Mouse (Mus musculus): Measurements from ENCODE around the gene Gal3st3. TPM values are rescaled to one million over a fixed set of nuclear protein-coding genes. Genes with fewer than 3 reads are reported as not detected.
"Not testable (repeated sequence)": the region's sequence is repeated elsewhere in the genome, so short reads cannot be mapped to it uniquely, and the experiment has no call there.

Gene Gal3st3
- total RNA-seq, 2 experiments from 2014 or later: 114 to 129 TPM

- DNase-seq (ENCODE audit: extremely low spot score in 1 of 2, low spot score in 1 of 2): no peak
Observed at GRCm38 (mm10) chr19:5306279-5306678, 8.1 kb downstream of the Gal3st3 start.

GRCm38 (mm10) chr19:5306968-5307734, 9.0 kb downstream of the Gal3st3 start:
- no peak for DNase-seq (ENCODE audit: extremely low spot score in 1 of 2, low spot score in 1 of 2)

- DNase-seq (ENCODE audit: extremely low spot score in 1 of 2, low spot score in 1 of 2): no peak
Observed at GRCm38 (mm10) chr19:5309025-5309424, 10.9 kb downstream of the Gal3st3 start.

- no peak for DNase-seq (ENCODE audit: extremely low spot score in 1 of 2, low spot score in 1 of 2)
Observed at GRCm38 (mm10) chr19:5313189-5313588, 15.1 kb downstream of the Gal3st3 start.

GRCm38 (mm10) chr19:5323801-5324200, 25.7 kb downstream of the Gal3st3 start:
- DNase-seq (ENCODE audit: extremely low spot score in 1 of 2, low spot score in 1 of 2): no peak

- no peak for DNase-seq (ENCODE audit: extremely low spot score in 1 of 2, low spot score in 1 of 2)
Observed at GRCm38 (mm10) chr19:5327970-5328369, 29.8 kb downstream of the Gal3st3 start.

GRCm38 (mm10) chr19:5334741-5335140, 36.6 kb downstream of the Gal3st3 start:
- DNase-seq (ENCODE audit: extremely low spot score in 1 of 2, low spot score in 1 of 2): no peak

GRCm38 (mm10) chr19:5335441-5335840, 37.3 kb downstream of the Gal3st3 start, which contains the start of gene Catsper1:
Catsper1 (plus strand) TSS chr19:5335741.
- DNase-seq (ENCODE audit: extremely low spot score in 1 of 2, low spot score in 1 of 2): no peak

- DNase-seq (ENCODE audit: extremely low spot score in 1 of 2, low spot score in 1 of 2): peak; percentile 49 to 87
Observed at GRCm38 (mm10) chr19:5337975-5338374, 39.8 kb downstream of the Gal3st3 start.

GRCm38 (mm10) chr19:5341360-5341759, 43.2 kb downstream of the Gal3st3 start:
- no peak for DNase-seq (ENCODE audit: extremely low spot score in 1 of 2, low spot score in 1 of 2)

- DNase-seq (ENCODE audit: extremely low spot score in 1 of 2, low spot score in 1 of 2): no peak
Observed at GRCm38 (mm10) chr19:5345297-5346131, 47.4 kb downstream of the Gal3st3 start.

- no peak for DNase-seq (ENCODE audit: extremely low spot score in 1 of 2, low spot score in 1 of 2)
Observed at GRCm38 (mm10) chr19:5348064-5348463, 49.9 kb downstream of the Gal3st3 start.

- peak; percentile 10 to 34 for DNase-seq (ENCODE audit: extremely low spot score in 1 of 2, low spot score in 1 of 2)
Observed at GRCm38 (mm10) chr19:5348526-5349501, 50.7 kb downstream of the Gal3st3 start.

- not testable (repeated sequence) for DNase-seq (ENCODE audit: extremely low spot score in 1 of 2, low spot score in 1 of 2)
Observed at GRCm38 (mm10) chr19:5349502-5349873, 51.4 kb downstream of the Gal3st3 start, which contains the start of gene Cst6. Cst6 (minus strand) TSS chr19:5349574.

- DNase-seq (ENCODE audit: extremely low spot score in 1 of 2, low spot score in 1 of 2): no peak
Observed at GRCm38 (mm10) chr19:5353609-5354008, 55.5 kb downstream of the Gal3st3 start.

GRCm38 (mm10) chr19:5356080-5356479, 57.9 kb downstream of the Gal3st3 start:
- DNase-seq (ENCODE audit: extremely low spot score in 1 of 2, low spot score in 1 of 2): no peak
